Mouse (Mus musculus): ENCODE data around the gene Drg2.

DNA sequence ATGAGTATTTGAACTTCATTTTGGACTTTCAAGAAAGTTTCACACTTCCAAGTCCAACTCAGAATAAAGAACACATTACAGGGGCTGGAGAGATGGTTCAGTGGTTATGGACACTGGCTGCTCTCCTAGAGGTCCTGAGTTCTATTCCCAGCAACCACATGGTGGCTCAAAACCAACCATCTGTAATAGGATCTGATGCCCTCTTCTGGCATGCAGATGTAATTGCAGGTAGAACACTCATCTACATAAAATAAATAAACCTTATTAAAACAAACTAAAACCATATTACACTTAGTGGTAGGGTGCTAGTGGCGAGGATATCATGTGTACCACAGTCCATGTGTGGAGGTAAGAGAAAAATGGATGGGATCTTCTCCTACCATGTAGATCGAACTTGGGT is 58.1 kb downstream of the Drg2 start:
- TF ChIP-seq GATA1 (IDR thresholded peaks at IDR 0.05; ENCODE audit: borderline replicate concordance, low read length) (no peak), FLI1 (IDR thresholded peaks at IDR 0.05; ENCODE audit: low read length) (no peak)
